Mouse (Mus musculus): Measurements from ENCODE around the gene Gm21981. TPM values are rescaled to one million over a fixed set of nuclear protein-coding genes. Genes with fewer than 3 reads are reported as not detected.

Gm21981 gene
- polyA plus RNA-seq (2016; fragmentation: Nextera tagmentation; extraction: Ambion mirVana) = 0.14 and 0.16 TPM in 2 replicates

- Histone ChIP-seq H3K27ac (peak within 1 kb of the TSS; percentile 92), H3K27me3 (ENCODE audit: insufficient read depth, poor library complexity, severe bottlenecking) (peaks cover 57% of the 10 kb centered on the region), H3K9me3 (no peaks in the 10 kb centered on the region), H3K36me3 (no peaks in the 10 kb centered on the region), H3K4me1 (peaks cover 29% of the 10 kb centered on the region), H3K4me3 (peak within 1 kb of the TSS; percentile 84)
- DNase-seq (ENCODE audit: low spot score) = no peak
- 3% methylated on average over 3 of the region's 3 CpGs for WGBS
These were observed at the start of gene Gm21981 for GRCm38 (mm10) chr17:47694442-47694502. TSS of gene Gm21981 (minus strand) at chr17:47694455.

DNA sequence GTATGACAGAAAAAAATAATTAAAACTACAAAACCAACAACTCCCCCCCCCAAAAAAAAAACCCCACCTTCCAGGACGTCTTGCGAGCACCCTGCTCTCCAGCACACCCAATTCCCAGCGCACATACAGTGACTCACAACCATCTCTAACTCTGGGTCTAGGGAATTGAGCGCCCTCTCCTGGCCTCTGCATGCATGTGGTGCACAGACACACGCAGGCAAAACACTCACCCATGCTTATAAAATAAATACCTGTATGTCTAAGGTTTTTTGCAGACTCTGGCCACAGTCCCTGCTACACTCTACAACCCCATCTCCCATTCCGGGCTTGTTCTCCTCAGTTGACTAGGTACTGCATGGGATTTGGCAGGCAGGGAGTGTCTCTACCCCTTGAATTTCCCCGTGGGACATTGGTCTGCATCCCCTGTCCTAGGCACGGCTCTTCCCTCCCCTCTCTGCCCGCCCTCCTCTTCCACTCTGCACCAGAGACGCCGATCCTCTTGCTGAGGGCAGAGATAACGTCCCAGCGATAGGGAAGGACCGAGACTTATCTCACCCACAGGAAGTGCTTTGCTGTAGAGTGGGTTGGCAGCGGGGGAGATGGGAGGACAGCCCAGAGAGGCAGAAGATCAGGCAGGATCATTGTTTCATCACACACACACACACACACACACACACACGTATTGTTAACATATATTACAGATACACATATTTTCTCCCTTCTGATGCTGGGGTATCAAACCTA lies 48.9 kb upstream of the Gm21981 start:
- 15% methylated on average over 16 of the region's 16 CpGs for WGBS
- Histone ChIP-seq H3K27ac (peak overlapping the region; percentile 37; the same call in 1 of the 2 replicates), H3K27me3 (ENCODE audit: insufficient read depth, poor library complexity, severe bottlenecking) (peaks cover 16% of the 10 kb centered on the region), H3K36me3 (peaks cover 7% of the 10 kb centered on the region; the same call in 1 of the 2 replicates), H3K4me1 (peaks cover 56% of the 10 kb centered on the region), H3K9me3 (peaks cover 3% of the 10 kb centered on the region; the same call in 1 of the 2 replicates), H3K4me3 (peak overlapping the region; percentile 27)
- no peak for DNase-seq (ENCODE audit: low spot score)

GRCm38 (mm10) chr17:47740186-47740585 lies 45.9 kb upstream of the Gm21981 start:
- 65% methylated on average over 2 of the region's 2 CpGs for WGBS
- peaks cover 18% of the 10 kb centered on the region for H3K27me3 ChIP-seq (ENCODE audit: insufficient read depth, poor library complexity, severe bottlenecking)
- DNase-seq (ENCODE audit: low spot score) = no peak
- H3K4me3 ChIP-seq = no peak overlapping the region
- H3K9me3 ChIP-seq = peaks cover 3% of the 10 kb centered on the region; the same call in 1 of the 2 replicates
- H3K36me3 ChIP-seq = peaks cover 7% of the 10 kb centered on the region; the same call in 1 of the 2 replicates
- H3K27ac ChIP-seq = no peak overlapping the region
- H3K4me1 ChIP-seq = peaks cover 62% of the 10 kb centered on the region

GRCm38 (mm10) chr17:47738879-47739798 lies 44.9 kb upstream of the Gm21981 start:
- Histone ChIP-seq H3K27ac (peak overlapping the region; percentile 94), H3K4me3 (peak overlapping the region; percentile 92), H3K27me3 (ENCODE audit: insufficient read depth, poor library complexity, severe bottlenecking) (peaks cover 18% of the 10 kb centered on the region), H3K9me3 (no peaks in the 10 kb centered on the region), H3K36me3 (peaks cover 2% of the 10 kb centered on the region; the same call in 1 of the 2 replicates), H3K4me1 (peaks cover 60% of the 10 kb centered on the region)
- WGBS = 5% methylated on average over 20 of the region's 20 CpGs
- DNase-seq (ENCODE audit: low spot score) = no peak

DNA sequence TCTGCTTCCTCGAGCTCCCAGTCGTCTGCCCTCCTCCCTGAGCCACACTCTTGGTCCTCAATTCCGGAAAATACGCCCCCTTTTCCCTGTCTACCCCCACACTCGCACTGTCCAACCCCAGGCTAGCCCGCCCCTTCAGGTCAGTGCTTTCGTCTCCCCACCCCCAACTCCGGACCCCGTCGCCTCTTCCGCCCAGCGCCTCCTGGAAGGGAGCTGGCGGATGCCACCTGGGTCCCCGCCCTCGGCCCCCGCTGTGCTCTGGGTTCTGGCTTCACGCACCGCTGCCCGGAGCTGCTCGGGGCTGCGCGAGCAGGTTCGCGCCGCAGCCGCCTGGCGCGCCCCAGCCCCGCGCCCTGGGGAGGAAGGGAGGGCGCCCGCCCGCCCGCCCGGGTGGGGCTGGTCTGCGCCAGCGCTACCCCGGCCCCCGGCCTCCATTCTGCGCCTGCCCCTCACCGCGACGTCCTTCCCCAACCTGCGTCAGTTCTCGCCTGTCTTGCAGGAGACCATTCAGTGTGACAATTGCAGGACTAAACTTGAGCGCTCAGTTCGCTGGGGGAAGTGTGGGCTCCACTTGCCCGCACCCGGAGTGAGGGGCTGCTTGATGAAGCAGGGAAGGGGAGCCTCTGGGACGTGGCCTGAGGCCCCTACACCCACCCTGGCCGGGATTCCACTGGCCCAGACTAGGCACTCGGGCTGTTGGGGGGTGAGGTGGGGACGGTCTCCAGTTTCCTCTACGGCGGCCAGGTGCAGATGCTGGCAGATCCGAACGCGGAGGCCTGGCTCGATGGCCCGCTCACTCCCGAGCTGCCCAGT lies 44.0 kb upstream of the Gm21981 start:
- Histone ChIP-seq H3K27me3 (ENCODE audit: insufficient read depth, poor library complexity, severe bottlenecking) (peaks cover 18% of the 10 kb centered on the region), H3K4me1 (peaks cover 51% of the 10 kb centered on the region), H3K36me3 (no peaks in the 10 kb centered on the region), H3K27ac (peak overlapping the region; percentile 94), H3K4me3 (peak overlapping the region; percentile 92), H3K9me3 (no peaks in the 10 kb centered on the region)
- WGBS = under 1% methylated on average over 59 of the region's 61 CpGs
- peak; percentile 88 for DNase-seq (ENCODE audit: low spot score)

DNA sequence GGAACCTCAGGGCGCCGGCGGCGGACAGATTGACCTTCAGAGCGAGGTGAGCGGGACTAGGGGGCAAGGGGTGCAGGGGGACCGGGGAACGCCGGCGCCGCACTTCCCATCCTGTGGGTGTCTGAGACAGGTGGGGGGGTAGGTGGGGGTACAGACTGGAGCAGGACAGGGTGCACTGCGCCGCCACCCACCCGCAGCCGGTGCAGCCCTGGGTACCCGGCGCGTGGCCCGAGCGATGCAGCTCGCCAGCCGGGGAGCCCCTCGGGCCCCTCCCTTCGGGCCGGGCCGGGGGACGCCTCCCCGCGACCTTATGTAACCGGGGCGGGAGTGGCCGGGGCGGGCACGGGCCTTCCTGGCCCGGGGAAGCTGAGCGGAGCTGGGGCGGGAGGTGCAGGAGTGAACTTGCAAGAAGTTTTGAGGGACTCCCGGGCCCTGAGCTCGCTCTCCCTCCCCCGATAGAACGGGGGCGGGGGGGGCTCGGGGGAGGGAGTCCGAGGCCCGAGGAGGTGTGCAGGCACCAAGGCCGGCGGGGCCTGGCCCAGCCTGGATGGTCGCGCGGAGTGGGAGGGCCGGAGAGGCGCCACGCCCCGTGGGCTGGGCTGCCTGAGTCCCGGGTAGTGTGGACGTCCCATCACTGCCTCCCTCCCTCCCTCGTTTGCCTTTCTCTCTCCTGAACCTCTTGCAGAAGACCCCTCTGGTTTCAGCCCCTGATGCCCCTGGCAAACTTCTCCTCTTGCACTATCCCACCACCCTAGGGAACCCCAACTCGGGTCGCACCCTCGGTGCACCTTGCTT lies 43.2 kb upstream of the Gm21981 start:
- Histone ChIP-seq H3K27me3 (ENCODE audit: insufficient read depth, poor library complexity, severe bottlenecking) (peaks cover 23% of the 10 kb centered on the region), H3K4me1 (peaks cover 44% of the 10 kb centered on the region), H3K27ac (peak overlapping the region; percentile 94), H3K4me3 (peak overlapping the region; percentile 92), H3K9me3 (no peaks in the 10 kb centered on the region), H3K36me3 (no peaks in the 10 kb centered on the region)
- WGBS = under 1% methylated on average over 44 of the region's 60 CpGs
- peak; percentile 92 for DNase-seq (ENCODE audit: low spot score)

DNA sequence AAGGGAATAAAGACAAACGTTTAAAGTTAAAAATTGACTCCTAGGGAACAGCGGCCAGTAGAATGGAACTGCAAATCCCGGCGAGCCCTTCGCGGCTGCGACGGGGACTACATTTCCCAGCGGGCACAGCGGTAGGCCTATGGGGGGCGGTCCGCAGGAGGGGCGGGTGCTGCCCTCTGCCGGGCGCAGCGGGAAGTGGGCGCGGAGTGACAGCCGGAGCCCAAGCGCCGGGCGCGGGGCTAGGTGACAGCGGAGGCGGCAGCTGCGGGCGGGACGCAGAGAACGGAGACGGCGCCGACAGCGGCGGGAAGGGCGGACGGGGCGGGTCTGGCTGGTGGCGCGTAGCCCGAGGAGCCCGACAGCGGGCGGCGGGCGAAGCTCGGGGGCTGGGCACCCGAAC lies 42.6 kb upstream of the Gm21981 start, which contains the start of gene Tfeb:
Gene Tfeb (plus strand): TSS at position 175 of the 400 bp plus-strand sequence.
- WGBS = under 1% methylated on average over 47 of the region's 47 CpGs
- Histone ChIP-seq H3K27me3 (ENCODE audit: insufficient read depth, poor library complexity, severe bottlenecking) (peaks cover 29% of the 10 kb centered on the region), H3K4me3 (peak within 1 kb of the TSS; percentile 92), H3K9me3 (no peaks in the 10 kb centered on the region), H3K36me3 (no peaks in the 10 kb centered on the region), H3K4me1 (peaks cover 43% of the 10 kb centered on the region), H3K27ac (peak within 1 kb of the TSS; percentile 94)
- peak; percentile 94 for DNase-seq (ENCODE audit: low spot score)

GRCm38 (mm10) chr17:47735553-47736100 lies 41.4 kb upstream of the Gm21981 start:
- no peaks in the 10 kb centered on the region for H3K9me3 ChIP-seq

GRCm38 (mm10) chr17:47730633-47731575 lies 36.6 kb upstream of the Gm21981 start:
- WGBS = 53% methylated on average over 24 of the region's 24 CpGs
- DNase-seq (ENCODE audit: low spot score) = no peak

More at GRCm38 (mm10) chr17:47735553-47736100, 41.4 kb upstream of the Gm21981 start:
- Histone ChIP-seq H3K36me3 (no peaks in the 10 kb centered on the region), H3K27me3 (ENCODE audit: insufficient read depth, poor library complexity, severe bottlenecking) (peaks cover 29% of the 10 kb centered on the region), H3K4me3 (no peak overlapping the region), H3K27ac (no peak overlapping the region), H3K4me1 (peaks cover 36% of the 10 kb centered on the region)
- no peak for DNase-seq (ENCODE audit: low spot score)
- 73% methylated on average over 14 of the region's 14 CpGs for WGBS

GRCm38 (mm10) chr17:47726566-47726965 lies 32.3 kb upstream of the Gm21981 start, which contains the start of gene Pgc:
TSS of gene Pgc (plus strand) at chr17:47726842.
- WGBS = 78% methylated on average over 11 of the region's 11 CpGs
- Histone ChIP-seq H3K4me1 (peaks cover 12% of the 10 kb centered on the region; the same call in 1 of the 2 replicates), H3K9me3 (no peaks in the 10 kb centered on the region), H3K27ac (no peak within 1 kb of the TSS), H3K4me3 (no peak within 1 kb of the TSS), H3K27me3 (ENCODE audit: insufficient read depth, poor library complexity, severe bottlenecking) (peaks cover 17% of the 10 kb centered on the region; the same call in 1 of the 2 replicates), H3K36me3 (no peaks in the 10 kb centered on the region)
- DNase-seq (ENCODE audit: low spot score) = no peak

More at GRCm38 (mm10) chr17:47730633-47731575, 36.6 kb upstream of the Gm21981 start:
- H3K27me3 ChIP-seq (ENCODE audit: insufficient read depth, poor library complexity, severe bottlenecking) = peaks cover 21% of the 10 kb centered on the region; the same call in 1 of the 2 replicates
- peaks cover 7% of the 10 kb centered on the region; the same call in 1 of the 2 replicates for H3K4me1 ChIP-seq
- no peaks in the 10 kb centered on the region for H3K36me3 ChIP-seq
- H3K9me3 ChIP-seq = no peaks in the 10 kb centered on the region
- 0 out of 2 replicates have a peak overlapping the region, but pooled peaks have one; percentile 10 for H3K27ac ChIP-seq
- H3K4me3 ChIP-seq = no peak overlapping the region

GRCm38 (mm10) chr17:47721183-47721582 lies 26.9 kb upstream of the Gm21981 start:
- Histone ChIP-seq H3K27me3 (ENCODE audit: insufficient read depth, poor library complexity, severe bottlenecking) (peaks cover 10% of the 10 kb centered on the region; the same call in 1 of the 2 replicates), H3K4me1 (peaks cover 10% of the 10 kb centered on the region), H3K4me3 (no peak overlapping the region), H3K9me3 (no peaks in the 10 kb centered on the region), H3K27ac (no peak overlapping the region), H3K36me3 (no peaks in the 10 kb centered on the region)
- no peak for DNase-seq (ENCODE audit: low spot score)
- 49% methylated on average over 4 of the region's 4 CpGs for WGBS
